Mouse (Mus musculus) myocyte (in vitro differentiated cells): ENCODE data around the gene Kcnd1.

Experiments
- POLR2A ChIP-seq: IDR thresholded peaks from one replicate; pipeline ENCODE4 v1.6.1; 2011; ENCODE audit warnings: low read depth, mild to moderate bottlenecking, control low read depth, moderate library complexity; ENCODE audit not compliant: insufficient read length
- TCF12 ChIP-seq: IDR thresholded peaks from one replicate; pipeline ENCODE4 v1.6.1; 2011; ENCODE audit warnings: mild to moderate bottlenecking, control low read depth; ENCODE audit not compliant: poor library complexity, insufficient read depth, severe bottlenecking

DNA sequence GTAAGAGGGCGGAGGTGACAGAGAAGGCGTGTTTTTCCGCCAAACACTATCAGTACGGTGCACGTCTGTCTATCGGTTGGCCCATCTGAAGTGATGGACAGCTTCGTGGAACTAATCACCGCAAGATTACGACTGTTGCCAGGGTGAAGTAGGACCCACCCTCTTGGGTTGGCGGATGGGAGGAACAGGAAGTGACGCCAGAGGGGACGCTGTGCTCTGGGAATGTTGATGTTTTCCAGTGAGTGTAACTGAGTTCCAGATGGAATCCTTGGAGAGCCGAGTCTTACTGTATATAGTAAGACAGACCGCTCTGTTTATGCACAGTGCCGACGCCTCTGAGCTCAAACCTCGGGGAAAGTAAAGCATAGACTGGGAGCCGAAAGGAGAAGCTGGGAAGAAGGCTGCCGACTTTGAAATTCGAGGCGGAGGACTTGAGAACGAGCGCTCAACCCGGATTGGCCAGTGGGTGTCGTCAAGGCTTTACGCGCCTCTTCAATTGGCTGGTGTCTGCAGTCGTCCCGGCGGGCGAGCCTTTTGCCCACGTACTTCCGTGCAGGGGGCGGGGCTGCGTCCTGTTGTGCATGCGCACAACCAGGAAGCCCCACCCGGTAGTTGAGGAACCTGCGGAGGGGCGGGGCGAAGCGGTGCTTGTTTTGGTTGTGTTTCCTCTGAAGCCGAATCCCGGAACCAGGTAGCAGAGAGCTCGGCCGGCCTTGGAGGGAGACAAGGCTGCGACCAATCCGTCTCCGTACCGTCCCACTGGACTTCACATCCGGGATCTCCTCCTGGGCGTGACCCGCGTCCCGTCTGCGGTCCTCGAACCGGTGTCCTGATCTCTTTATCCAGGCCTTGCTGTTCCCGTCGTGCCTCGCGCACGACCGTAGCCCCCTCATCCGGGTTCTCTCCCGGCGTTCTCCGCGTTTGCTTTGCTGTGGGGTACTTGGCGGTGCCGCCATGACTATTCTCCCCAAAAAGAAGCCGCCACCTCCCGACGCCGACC is 19.4 kb downstream of the Kcnd1 start, which contains the start of gene Otud5:
- TF ChIP-seq TCF12 (no peak), POLR2A (peak; percentile 27)
